11 mouse cellular contexts compared by ENCODE assay signal in genomic region chr19:42661430-42662164, GRCm38 (mm10). TPM values are rescaled to one million over a fixed set of nuclear protein-coding genes. Genes with fewer than 3 reads are reported as not detected.
A peak's percentile ranks its signal among the peaks of the same experiment; 100 is the strongest.
DNase-seq lines count a peak whose midpoint lies in the region; ATAC-seq and TF ChIP-seq lines count a peak whose summit lies in the region.
"Had no signal": no experiment of that assay in that cellular context is flagged by ENCODE, and none has a peak within 500 bp of the region (broad histone marks: within the 10 kb centered on the region; RNA-seq: fewer than 3 reads in every experiment).

No protein-coding gene starts in this region.

- peaks cover 3% of the 10 kb centered on the region; the same call in 1 of the 2 replicates for H3K27me3 ChIP-seq in kidney, embryonic 15.5 days

- H3K9ac ChIP-seq in kidney, embryonic 15.5 days: no peak overlapping the region
- H3K9ac ChIP-seq: hindbrain, embryonic 13.5 days had no signal

- no peaks in the 10 kb centered on the region for H3K9me3 ChIP-seq in kidney, embryonic 15.5 days (replicated peaks)
- H3K9me3 ChIP-seq: hindbrain, embryonic 13.5 days had no signal

- H3K4me1 ChIP-seq in lung, adult 2 months (ENCODE audit: control insufficient read depth, insufficient read depth, low read length): peaks cover 10% of the 10 kb centered on the region; the same call in 1 of the 2 replicates
- H3K4me1 ChIP-seq in kidney, embryonic 15.5 days: peaks cover 19% of the 10 kb centered on the region

- WGBS in lung, adult 2 months: 46% methylated on average over 9 of the region's 9 CpGs
- WGBS in kidney, embryonic 15.5 days: 75% methylated on average over 9 of the region's 9 CpGs

- peak; percentile 4 for DNase-seq in CD4-positive, CD25-positive, alpha-beta regulatory T cell, adult 2 months (ENCODE audit: low read depth, low spot score)
- no peak for DNase-seq in lung, adult 2 months
- DNase-seq in lung, postnatal 10 days: no peak
- DNase-seq in naive thymus-derived CD4-positive, alpha-beta T cell, adult 2 months (ENCODE audit: low read depth): peak; percentile 19
- DNase-seq in spleen, postnatal 14 days (ENCODE audit: low spot score in 2 of 2): no peak
- DNase-seq in right cerebral cortex, postnatal 25 days: no peak
- DNase-seq: cerebellum, postnatal 36 days; midbrain, embryonic 14.5 days had no signal

- H3K4me2 ChIP-seq in kidney, embryonic 15.5 days: no peak overlapping the region
- H3K4me2 ChIP-seq: hindbrain, embryonic 13.5 days had no signal

- no peak for TF ChIP-seq POLR2A in lung, adult 2 months (IDR thresholded peaks at IDR 0.05; ENCODE audit: borderline replicate concordance, extremely low read depth, low read depth, low read length)

- ATAC-seq in CD4-positive, CD25-positive, alpha-beta regulatory T cell, adult 4 months: no peak
- ATAC-seq in kidney, embryonic 15.5 days (replicated peaks; ENCODE audit: low FRiP score): no peak

- TF ChIP-seq CTCF in lung, adult 2 months (IDR thresholded peaks at IDR 0.05; ENCODE audit: insufficient read depth, low read length): 0 out of 2 replicates have a peak, but pooled peaks have one; percentile 21

- peak overlapping the region; percentile 13; the same call in 1 of the 2 replicates for H3K27ac ChIP-seq in kidney, embryonic 15.5 days
- H3K27ac ChIP-seq: hindbrain, embryonic 13.5 days had no signal

- H3K4me3 ChIP-seq in lung, adult 2 months (replicated peaks; ENCODE audit: extremely low read depth, low read depth, low read length): no peak overlapping the region
- no peak overlapping the region for H3K4me3 ChIP-seq in kidney, embryonic 15.5 days (replicated peaks)
- H3K4me3 ChIP-seq: hindbrain, embryonic 13.5 days had no signal

- H3K36me3 ChIP-seq in kidney, embryonic 15.5 days: no peaks in the 10 kb centered on the region
- H3K36me3 ChIP-seq: hindbrain, embryonic 13.5 days had no signal

RNA-seq across cellular contexts. Expression of gene Loxl4, which starts 49.0 kb away (rescaled TPM):
- polyA plus RNA-seq in CD4-positive, CD25-positive, alpha-beta regulatory T cell, adult 4 months (2017; shearing (Covaris generic)): under 1 TPM; 0.39 to 0.47 TPM
- 1.8 and 2.5 TPM in 2 replicates for polyA plus RNA-seq in lung, adult 2 months (2012; rRNA removed)
- polyA plus RNA-seq in kidney, embryonic 15.5 days (2015; fragmentation: Nextera tagmentation; extraction: Ambion mirVana): 1.8 and 2.2 TPM in 2 replicates

Comparison
In these comparisons a context has a peak if more than half of its experiments do, and no peak if none do; other contexts are left out.
1. DNase-seq: peak in CD4-positive, CD25-positive, alpha-beta regulatory T cell, adult 2 months (single experiment) and naive thymus-derived CD4-positive, alpha-beta T cell, adult 2 months (single experiment); none in lung, adult 2 months (single experiment), lung, postnatal 10 days (single experiment), spleen, postnatal 14 days (0 of 2) and right cerebral cortex, postnatal 25 days (single experiment).